Mouse (Mus musculus): ENCODE data around the gene Rfc5. TPM values are rescaled to one million over a fixed set of nuclear protein-coding genes. Genes with fewer than 3 reads are reported as not detected.
"Not testable (repeated sequence)": the region's sequence is repeated elsewhere in the genome, so short reads cannot be mapped to it uniquely, and the experiment has no call there.

Rfc5 gene
- polyA plus RNA-seq, 1 experiment: 3.6 TPM

GRCm38 (mm10) chr5:117347838-117348237 is 41.0 kb downstream of the Rfc5 start:
- no peaks in the 10 kb centered on the region for H3K27me3 ChIP-seq (ENCODE audit: control insufficient read depth, insufficient read depth, low read length)
- peak overlapping the region; percentile 76; the same call in 1 of the 2 replicates for H3K27ac ChIP-seq (ENCODE audit: control insufficient read depth, insufficient read depth, low read depth, low read length)
- H3K4me1 ChIP-seq (ENCODE audit: control insufficient read depth, insufficient read depth, low read length): peaks cover 5% of the 10 kb centered on the region
- H3K4me3 ChIP-seq (ENCODE audit: control insufficient read depth, low read depth, low read length): peak overlapping the region; percentile 74
- TF ChIP-seq POLR2A (IDR thresholded peaks at IDR 0.05; ENCODE audit: control insufficient read depth, low read depth, low read length) (no peak), CTCF (IDR thresholded peaks at IDR 0.05; ENCODE audit: control insufficient read depth, insufficient read depth, insufficient replicate concordance, low read depth, low read length) (no peak)
- no peaks in the 10 kb centered on the region for H3K36me3 ChIP-seq (ENCODE audit: control insufficient read depth, insufficient read depth, low read length)

GRCm38 (mm10) chr5:117347011-117347410 is 41.8 kb downstream of the Rfc5 start:
- no peak for TF ChIP-seq CTCF (IDR thresholded peaks at IDR 0.05; ENCODE audit: control insufficient read depth, insufficient read depth, insufficient replicate concordance, low read depth, low read length)
- no peak for TF ChIP-seq POLR2A (IDR thresholded peaks at IDR 0.05; ENCODE audit: control insufficient read depth, low read depth, low read length)
- Histone ChIP-seq H3K4me3 (ENCODE audit: control insufficient read depth, low read depth, low read length) (no peak overlapping the region), H3K36me3 (ENCODE audit: control insufficient read depth, insufficient read depth, low read length) (no peaks in the 10 kb centered on the region), H3K27ac (ENCODE audit: control insufficient read depth, insufficient read depth, low read depth, low read length) (peak overlapping the region; percentile 36), H3K4me1 (ENCODE audit: control insufficient read depth, insufficient read depth, low read length) (peaks cover 5% of the 10 kb centered on the region), H3K27me3 (ENCODE audit: control insufficient read depth, insufficient read depth, low read length) (no peaks in the 10 kb centered on the region)

- H3K27ac ChIP-seq (ENCODE audit: control insufficient read depth, insufficient read depth, low read depth, low read length): peak overlapping the region; percentile 36; the same call in 1 of the 2 replicates
- H3K4me1 ChIP-seq (ENCODE audit: control insufficient read depth, insufficient read depth, low read length): peaks cover 5% of the 10 kb centered on the region
- no peak overlapping the region for H3K4me3 ChIP-seq (ENCODE audit: control insufficient read depth, low read depth, low read length)
- no peak for TF ChIP-seq POLR2A (IDR thresholded peaks at IDR 0.05; ENCODE audit: control insufficient read depth, low read depth, low read length)
- no peak for TF ChIP-seq CTCF (IDR thresholded peaks at IDR 0.05; ENCODE audit: control insufficient read depth, insufficient read depth, insufficient replicate concordance, low read depth, low read length)
- H3K27me3 ChIP-seq (ENCODE audit: control insufficient read depth, insufficient read depth, low read length): no peaks in the 10 kb centered on the region
- no peaks in the 10 kb centered on the region for H3K36me3 ChIP-seq (ENCODE audit: control insufficient read depth, insufficient read depth, low read length)
These were observed 42.6 kb downstream of the Rfc5 start for GRCm38 (mm10) chr5:117346281-117346680.

- no peak overlapping the region for H3K27ac ChIP-seq (ENCODE audit: control insufficient read depth, insufficient read depth, low read depth, low read length)
- no peaks in the 10 kb centered on the region for H3K27me3 ChIP-seq (ENCODE audit: control insufficient read depth, insufficient read depth, low read length)
- TF ChIP-seq POLR2A (IDR thresholded peaks at IDR 0.05; ENCODE audit: control insufficient read depth, low read depth, low read length) (no peak), CTCF (IDR thresholded peaks at IDR 0.05; ENCODE audit: control insufficient read depth, insufficient read depth, insufficient replicate concordance, low read depth, low read length) (no peak)
- H3K4me3 ChIP-seq (ENCODE audit: control insufficient read depth, low read depth, low read length): no peak overlapping the region
- no peaks in the 10 kb centered on the region for H3K36me3 ChIP-seq (ENCODE audit: control insufficient read depth, insufficient read depth, low read length)
- H3K4me1 ChIP-seq (ENCODE audit: control insufficient read depth, insufficient read depth, low read length): peaks cover 5% of the 10 kb centered on the region
These were observed 43.3 kb downstream of the Rfc5 start for GRCm38 (mm10) chr5:117345432-117345976.

GRCm38 (mm10) chr5:117344496-117344895 is 44.4 kb downstream of the Rfc5 start:
- H3K36me3 ChIP-seq (ENCODE audit: control insufficient read depth, insufficient read depth, low read length); H3K4me3 ChIP-seq (ENCODE audit: control insufficient read depth, low read depth, low read length); H3K4me1 ChIP-seq (ENCODE audit: control insufficient read depth, insufficient read depth, low read length); H3K27ac ChIP-seq (ENCODE audit: control insufficient read depth, insufficient read depth, low read depth, low read length); H3K27me3 ChIP-seq (ENCODE audit: control insufficient read depth, insufficient read depth, low read length): not testable (repeated sequence)

GRCm38 (mm10) chr5:117341896-117342295 is 47.0 kb downstream of the Rfc5 start:
- Histone ChIP-seq H3K27ac (ENCODE audit: control insufficient read depth, insufficient read depth, low read depth, low read length) (no peak overlapping the region), H3K27me3 (ENCODE audit: control insufficient read depth, insufficient read depth, low read length) (no peaks in the 10 kb centered on the region), H3K4me3 (ENCODE audit: control insufficient read depth, low read depth, low read length) (no peak overlapping the region), H3K4me1 (ENCODE audit: control insufficient read depth, insufficient read depth, low read length) (no peaks in the 10 kb centered on the region), H3K36me3 (ENCODE audit: control insufficient read depth, insufficient read depth, low read length) (no peaks in the 10 kb centered on the region)
- no peak for TF ChIP-seq POLR2A (IDR thresholded peaks at IDR 0.05; ENCODE audit: control insufficient read depth, low read depth, low read length)
- TF ChIP-seq CTCF (IDR thresholded peaks at IDR 0.05; ENCODE audit: control insufficient read depth, insufficient read depth, insufficient replicate concordance, low read depth, low read length): no peak

- TF ChIP-seq CTCF (IDR thresholded peaks at IDR 0.05; ENCODE audit: control insufficient read depth, insufficient read depth, insufficient replicate concordance, low read depth, low read length) (no peak), POLR2A (IDR thresholded peaks at IDR 0.05; ENCODE audit: control insufficient read depth, low read depth, low read length) (no peak)
These were observed 48.8 kb downstream of the Rfc5 start for GRCm38 (mm10) chr5:117340081-117340480.

GRCm38 (mm10) chr5:117338503-117338902 is 50.3 kb downstream of the Rfc5 start:
- H3K4me3 ChIP-seq (ENCODE audit: control insufficient read depth, low read depth, low read length): no peak overlapping the region
- H3K4me1 ChIP-seq (ENCODE audit: control insufficient read depth, insufficient read depth, low read length): 0 out of 2 replicates have a peak, but pooled peaks cover 2% of the 10 kb centered on the region
- H3K27me3 ChIP-seq (ENCODE audit: control insufficient read depth, insufficient read depth, low read length): no peaks in the 10 kb centered on the region
- no peak overlapping the region for H3K27ac ChIP-seq (ENCODE audit: control insufficient read depth, insufficient read depth, low read depth, low read length)
- no peaks in the 10 kb centered on the region for H3K36me3 ChIP-seq (ENCODE audit: control insufficient read depth, insufficient read depth, low read length)
- TF ChIP-seq POLR2A (IDR thresholded peaks at IDR 0.05; ENCODE audit: control insufficient read depth, low read depth, low read length): no peak
- TF ChIP-seq CTCF (IDR thresholded peaks at IDR 0.05; ENCODE audit: control insufficient read depth, insufficient read depth, insufficient replicate concordance, low read depth, low read length): no peak

More at GRCm38 (mm10) chr5:117340081-117340480, 48.8 kb downstream of the Rfc5 start:
- Histone ChIP-seq H3K4me3 (ENCODE audit: control insufficient read depth, low read depth, low read length) (no peak overlapping the region), H3K4me1 (ENCODE audit: control insufficient read depth, insufficient read depth, low read length) (no peaks in the 10 kb centered on the region), H3K36me3 (ENCODE audit: control insufficient read depth, insufficient read depth, low read length) (no peaks in the 10 kb centered on the region), H3K27ac (ENCODE audit: control insufficient read depth, insufficient read depth, low read depth, low read length) (no peak overlapping the region), H3K27me3 (ENCODE audit: control insufficient read depth, insufficient read depth, low read length) (no peaks in the 10 kb centered on the region)
